Mouse (Mus musculus) cerebellum, adult 2 months (tissue): ENCODE measurements around the gene Eapp.
"Not testable (repeated sequence)": the region's sequence is repeated elsewhere in the genome, so short reads cannot be mapped to it uniquely, and the experiment has no call there.

Source experiments
- CTCF ChIP-seq: fragments of 200-500 bp; IDR thresholded peaks from 2 replicates; pipeline ENCODE4 v1.5.1; 2011; ENCODE audit warnings: low read depth, mild to moderate bottlenecking, control low read depth, low read length, moderate library complexity, borderline replicate concordance; ENCODE audit not compliant: insufficient read depth
- POLR2A ChIP-seq: fragments of 200-500 bp; IDR thresholded peaks from 2 replicates; pipeline ENCODE4 v1.6.1; 2011; ENCODE audit warnings: low read length, control low read depth, borderline replicate concordance; ENCODE audit not compliant: insufficient read depth

- not testable (repeated sequence) for TF ChIP-seq POLR2A, CTCF
Observed at GRCm38 (mm10) chr12:54713822-54714626, 18.3 kb upstream of the Eapp start.
